Mouse (Mus musculus): ENCODE data around the gene Dvl3.

GRCm38 (mm10) chr16:20555000-20555399 is 38.2 kb downstream of the Dvl3 start:
- TF ChIP-seq CTCF (IDR thresholded peaks at IDR 0.05; ENCODE audit: low read depth, low read length) (no peak), POLR2A (IDR thresholded peaks at IDR 0.05; ENCODE audit: extremely low read depth, insufficient read depth, low read length) (no peak)

Data from liver, adult 2 months (tissue).